Mouse (Mus musculus) CD4-positive naive resting alpha-beta T cell, adult 57 days (primary cell): ENCODE measurements around the gene Padi2. TPM values are rescaled to one million over a fixed set of nuclear protein-coding genes. Genes with fewer than 3 reads are reported as not detected.

Source experiments
- total RNA-seq: library from RNA; stranded (reverse); gene quantifications from one replicate; pipeline ENCODE4 v1.2.4, GENCODE M21; 2023

The Padi2 gene
- total RNA-seq, result 28.0 TPM

DNA sequence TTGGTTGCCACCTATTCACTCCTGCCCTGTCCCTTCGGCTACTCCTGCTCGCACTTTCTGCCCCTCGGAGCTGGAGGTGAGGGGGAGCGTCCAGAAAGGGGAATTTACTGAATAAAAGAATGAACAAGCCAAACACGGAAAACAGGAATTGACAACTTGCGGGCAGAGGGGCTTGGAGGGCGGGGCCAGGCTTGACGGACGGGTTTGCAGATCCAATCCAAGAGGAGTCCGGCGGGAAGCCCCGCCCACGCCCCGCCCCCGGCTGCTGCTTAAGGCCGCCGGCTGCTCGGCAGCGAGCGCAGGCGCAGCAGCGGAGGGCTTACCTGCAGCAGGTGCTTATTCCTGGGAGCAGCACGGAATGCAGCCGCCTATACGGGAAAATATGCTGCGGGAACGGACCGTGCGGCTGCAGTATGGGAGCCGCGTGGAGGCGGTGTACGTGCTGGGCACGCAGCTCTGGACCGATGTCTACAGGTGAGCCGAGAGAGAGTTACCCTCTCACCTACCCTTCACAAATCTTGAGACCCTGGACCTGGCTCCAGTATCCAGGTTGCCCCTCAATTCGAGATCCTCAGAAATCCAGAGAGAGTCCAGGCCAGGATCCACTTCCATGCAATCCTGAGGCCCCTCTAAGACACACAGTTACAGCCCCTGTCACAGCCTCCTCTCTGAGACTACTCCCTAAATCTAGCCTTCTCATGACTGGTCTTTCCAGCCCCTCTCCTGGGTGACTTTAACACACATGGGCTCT is at the start of gene Padi2:
Padi2 (plus strand) TSS at position 269 of the 751 bp plus-strand sequence.

DNA sequence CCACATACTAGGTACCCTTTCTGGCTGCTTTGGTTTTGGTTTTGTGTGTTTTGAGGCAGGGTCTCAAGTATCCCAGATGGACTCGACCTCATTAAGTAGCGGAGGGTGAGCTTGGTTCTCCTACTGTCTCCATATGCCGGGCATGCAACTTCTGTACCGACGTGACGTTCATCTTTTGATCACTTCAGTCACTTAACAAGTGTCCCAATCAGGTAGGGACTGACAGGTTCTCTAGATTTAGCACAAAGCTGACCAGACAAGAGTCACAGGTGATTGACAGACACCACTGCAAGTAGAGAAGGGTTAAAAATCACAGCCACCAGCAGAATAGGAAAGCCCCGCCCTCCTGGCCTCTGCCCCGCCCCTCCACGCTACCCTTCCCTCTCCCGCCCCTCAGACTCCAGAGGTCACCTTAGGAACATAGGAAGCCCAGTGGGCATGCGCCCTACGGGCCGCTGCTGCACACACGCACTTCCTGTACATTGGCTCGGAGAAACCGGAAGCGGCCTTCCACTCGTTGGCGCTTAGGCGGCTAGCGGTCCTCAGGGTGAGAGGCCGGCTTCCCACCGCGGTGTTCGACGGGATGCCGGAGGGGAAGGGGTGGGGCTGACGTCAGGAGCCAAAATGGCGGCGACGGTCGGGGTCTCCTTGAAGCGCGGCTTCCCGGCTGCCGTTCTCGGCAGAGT is 54.8 kb downstream of the Padi2 start, which contains the start of gene Sdhb:
Sdhb (plus strand) TSS at position 423 of the 686 bp plus-strand sequence.

DNA sequence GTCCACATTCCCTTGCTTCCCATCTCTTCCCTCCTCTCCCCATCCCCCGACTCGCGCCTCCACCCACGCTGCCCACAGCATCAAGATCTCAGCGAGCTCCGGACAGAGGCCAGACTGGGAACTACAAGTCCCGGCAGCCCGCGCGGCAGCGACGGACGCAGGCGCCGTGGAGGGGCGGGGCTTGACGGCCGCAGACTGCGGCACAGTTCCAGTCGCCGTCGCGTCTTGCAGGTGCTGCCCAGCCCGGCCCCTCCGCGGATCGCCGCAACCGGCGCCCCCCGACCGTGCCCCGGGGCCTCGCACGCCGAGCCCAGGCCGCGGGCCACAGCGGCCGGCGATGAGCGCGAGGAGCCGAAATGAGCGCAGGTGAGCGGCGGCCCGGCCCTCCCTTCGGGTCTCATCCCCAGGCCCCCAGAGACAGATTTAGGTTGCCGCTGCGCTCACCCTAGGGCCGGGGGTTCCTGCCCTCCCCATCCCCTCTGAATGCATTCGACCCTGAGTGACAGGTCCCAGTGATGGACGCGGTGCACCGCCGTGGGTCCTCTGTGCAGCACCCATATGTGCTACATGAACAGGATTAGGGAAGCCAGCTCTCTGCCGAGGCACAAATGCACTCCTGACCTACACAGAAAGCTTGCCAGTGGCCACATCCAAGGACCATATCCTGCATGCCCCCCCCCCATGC is 80.7 kb downstream of the Padi2 start, which contains the start of gene Atp13a2:
Atp13a2 (plus strand) TSS at position 163 of the 685 bp plus-strand sequence.

Other genes starting within 250 kb of the Padi2 start
- 0.59 TPM for gene Arhgef10l, start 240.3 kb upstream of the Padi2 start, total RNA-seq
- gene Rcc2, start 205.8 kb upstream of the Padi2 start, total RNA-seq, result 129 TPM
- not detected for gene Padi6, start 163.7 kb upstream of the Padi2 start, total RNA-seq
- 0.98 TPM for gene Padi4, start 132.1 kb upstream of the Padi2 start, total RNA-seq
- 1.8 TPM for gene Padi3, start 95.7 kb upstream of the Padi2 start, total RNA-seq
- gene Padi1, start 60.6 kb upstream of the Padi2 start, total RNA-seq, result 1.3 TPM
- 93.1 TPM for gene Sdhb, start 54.9 kb downstream of the Padi2 start, total RNA-seq
- gene Atp13a2, start 80.5 kb downstream of the Padi2 start, total RNA-seq, result 31.9 TPM
- gene Mfap2, start 104.1 kb downstream of the Padi2 start, total RNA-seq, result not detected
- gene Crocc, start 154.2 kb downstream of the Padi2 start, total RNA-seq, result 11.7 TPM
- 80.7 TPM for gene Necap2, start 172.0 kb downstream of the Padi2 start, total RNA-seq
- gene Spata21, start 182.0 kb downstream of the Padi2 start, total RNA-seq, result not detected
- 105 TPM for gene Szrd1, start 233.4 kb downstream of the Padi2 start, total RNA-seq
- 23.8 TPM for gene Fbxo42, start 241.6 kb downstream of the Padi2 start, total RNA-seq